Mouse (Mus musculus) activated CD4-positive, CD25-positive, alpha-beta regulatory T cell, adult 4 months (primary cell): ENCODE measurements around the gene Mtx1. TPM values are rescaled to one million over a fixed set of nuclear protein-coding genes. Genes with fewer than 3 reads are reported as not detected.
"Not testable (repeated sequence)": the region's sequence is repeated elsewhere in the genome, so short reads cannot be mapped to it uniquely, and the experiment has no call there.

Experiments used
- ATAC-seq: one replicate; pipeline ENCODE4 v1.8.0; 2017
- polyA plus RNA-seq, 2 experiments: library from polyadenylated mRNA; unstranded; fragments of 100-300 nt; shearing (Covaris generic); gene quantifications; one replicate each; pipeline ENCODE4 v1.2.1; 2017

Mtx1 gene
- polyA plus RNA-seq, 2 experiments from 2014 or later = 90.7 to 112 TPM

- no peak for ATAC-seq
Measured at GRCm38 (mm10) chr3:89242331-89242895, 15.5 kb upstream of the Mtx1 start.

- ATAC-seq = no peak
Measured at GRCm38 (mm10) chr3:89238494-89238893, 11.6 kb upstream of the Mtx1 start.

- no peak for ATAC-seq
Measured at GRCm38 (mm10) chr3:89237682-89238081, 10.8 kb upstream of the Mtx1 start.

GRCm38 (mm10) chr3:89236516-89236915, 9.6 kb upstream of the Mtx1 start:
- ATAC-seq = no peak

DNA sequence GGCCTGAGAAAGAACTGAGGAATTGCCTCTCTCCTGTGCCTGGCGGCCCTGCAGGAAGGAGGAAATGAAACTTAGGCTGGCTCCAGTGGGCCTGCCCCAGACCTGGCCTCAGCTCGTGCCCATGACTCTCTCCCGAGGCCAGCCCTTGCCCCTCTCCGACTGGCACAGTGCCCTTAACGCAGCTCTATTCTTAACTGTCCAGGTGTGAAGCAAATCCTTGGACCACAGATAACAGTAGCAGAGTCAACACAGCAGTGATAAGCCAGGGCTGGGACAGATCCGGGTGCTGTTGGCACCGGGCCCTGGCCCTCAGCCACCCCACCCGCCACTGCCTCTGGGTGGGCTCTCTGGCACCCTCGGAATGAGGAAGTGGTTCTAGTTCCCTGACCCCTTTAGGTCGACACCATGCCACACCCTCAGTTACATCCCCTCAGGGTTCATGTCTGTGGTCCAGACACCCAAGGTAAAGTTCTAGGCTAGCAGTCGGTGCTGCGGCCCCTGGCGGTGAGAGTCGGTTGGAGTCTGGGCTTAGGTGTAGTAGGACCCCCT, 6.7 kb upstream of the Mtx1 start:
- no peak for ATAC-seq

DNA sequence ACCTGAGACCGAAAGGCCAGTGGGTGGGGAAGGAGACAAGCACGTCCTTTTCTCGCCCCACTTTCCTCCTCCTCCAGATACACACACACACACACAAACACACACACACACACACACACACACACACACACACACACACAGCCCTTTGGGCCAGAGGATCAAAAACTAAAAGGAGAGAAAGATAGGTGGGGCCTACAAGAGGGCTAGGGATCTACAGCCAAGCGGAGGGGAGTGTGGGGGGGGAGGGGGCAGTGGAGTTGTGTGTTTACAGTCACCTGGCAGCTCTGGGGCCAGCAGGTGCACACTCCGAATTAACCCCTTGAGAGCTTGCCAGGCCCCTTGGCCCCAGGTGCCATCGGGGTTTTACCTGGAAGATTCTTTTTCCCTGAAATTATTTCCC, 5.7 kb upstream of the Mtx1 start:
- no peak for ATAC-seq

GRCm38 (mm10) chr3:89231772-89232275, 4.9 kb upstream of the Mtx1 start:
- ATAC-seq = no peak

DNA sequence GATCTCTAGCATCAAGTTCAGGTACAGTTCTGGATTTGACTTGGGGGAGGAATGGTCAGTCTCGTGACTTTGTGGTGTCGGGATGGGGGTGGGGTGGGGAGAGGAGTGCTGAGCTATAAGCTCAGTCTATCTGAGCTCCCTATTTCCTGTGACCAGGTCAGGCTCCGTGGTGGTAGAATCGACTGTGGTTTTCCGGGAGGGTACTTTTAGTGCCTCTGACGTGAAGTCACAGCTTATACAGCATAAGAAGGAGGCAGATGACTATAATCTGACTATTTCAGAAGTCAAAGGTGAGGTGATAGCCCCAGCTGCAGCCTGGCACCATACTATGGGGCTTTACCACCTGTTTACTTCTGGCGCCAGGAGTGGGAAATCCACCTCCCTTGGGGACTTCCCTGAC, 4.5 kb upstream of the Mtx1 start:
- peak; percentile 56 for ATAC-seq

DNA sequence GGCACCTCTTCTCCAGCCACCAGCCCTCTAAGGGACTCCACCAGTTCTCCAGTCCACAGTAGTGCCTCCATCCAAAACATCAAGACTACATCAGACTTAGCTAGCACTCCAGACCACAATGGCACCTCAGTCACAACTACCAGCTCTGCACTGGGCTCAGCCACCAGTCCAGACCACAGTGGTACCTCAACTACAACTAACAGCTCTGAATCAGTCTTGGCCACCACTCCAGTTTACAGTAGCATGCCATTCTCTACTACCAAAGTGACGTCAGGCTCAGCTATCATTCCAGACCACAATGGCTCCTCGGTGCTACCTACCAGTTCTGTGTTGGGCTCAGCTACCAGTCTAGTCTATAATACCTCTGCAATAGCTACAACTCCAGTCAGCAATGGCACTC, 3.7 kb upstream of the Mtx1 start:
- ATAC-seq = no peak

- ATAC-seq = no peak
Measured at GRCm38 (mm10) chr3:89229276-89229675, 2.4 kb upstream of the Mtx1 start.

DNA sequence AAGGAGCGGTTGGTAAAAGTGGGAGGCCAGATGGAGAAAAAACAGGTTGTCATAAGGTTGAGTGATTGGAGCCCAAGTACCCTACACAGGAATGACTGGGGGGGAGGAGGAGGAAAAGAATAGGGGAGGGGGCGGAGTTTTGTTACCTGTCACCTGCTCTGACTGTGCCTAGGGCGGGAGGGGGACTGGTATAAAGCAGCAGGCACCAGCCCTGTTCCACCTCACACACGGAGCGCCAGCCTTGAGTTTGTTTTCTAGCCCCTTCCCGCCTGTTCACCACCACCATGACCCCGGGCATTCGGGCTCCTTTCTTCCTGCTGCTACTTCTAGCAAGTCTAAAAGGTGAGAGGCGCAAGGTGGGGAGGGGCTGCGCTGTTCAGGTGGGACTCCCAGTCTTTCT, 1.9 kb upstream of the Mtx1 start, which contains the start of gene Muc1:
Gene Muc1, plus strand, starts transcription at position 222 of the 400 bp plus-strand sequence.
- no peak for ATAC-seq

GRCm38 (mm10) chr3:89228180-89228549, 1.3 kb upstream of the Mtx1 start:
- ATAC-seq = peak; percentile 52

DNA sequence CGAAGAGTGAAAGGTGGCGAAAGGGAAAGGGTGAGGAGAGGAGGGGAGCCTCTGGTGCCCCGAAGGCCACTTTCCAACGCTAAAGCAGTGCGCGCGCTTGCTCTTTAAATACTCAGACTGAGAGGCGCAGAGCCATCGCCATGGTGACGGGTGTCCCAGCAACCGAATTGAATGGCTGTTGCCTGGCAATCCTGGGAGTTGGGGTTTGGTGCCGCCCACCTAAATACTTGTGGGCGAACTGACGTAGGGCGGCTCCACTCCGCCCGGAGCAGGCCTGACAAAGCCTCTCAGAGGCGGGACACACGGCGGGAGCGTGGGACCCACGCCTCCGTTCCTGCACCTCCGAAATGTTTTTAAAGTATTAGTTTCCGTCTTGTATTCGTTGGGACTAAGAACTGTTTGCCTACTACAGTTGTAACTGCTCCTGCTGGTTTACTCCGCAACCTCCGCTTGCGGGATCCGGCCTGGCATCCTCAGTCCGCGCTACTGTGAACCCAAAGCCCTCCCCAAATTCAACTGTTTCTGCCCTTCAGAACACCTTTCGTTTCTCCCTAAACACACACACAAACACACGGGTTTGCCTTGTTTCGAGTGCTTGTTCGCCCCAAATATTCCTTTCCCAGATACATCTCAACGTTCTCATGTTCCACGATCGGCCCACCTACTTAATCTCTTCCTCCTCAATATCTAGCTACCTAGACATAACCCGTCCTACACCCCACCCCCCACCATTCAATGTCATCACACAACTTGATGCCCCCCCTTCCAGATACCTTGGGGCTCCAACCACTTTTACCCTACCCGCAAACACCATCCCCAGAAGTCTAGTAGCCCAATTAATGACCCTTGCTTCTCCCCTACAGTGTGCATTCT, 655 bp upstream of the Mtx1 start:
- ATAC-seq = peak; percentile 62

DNA sequence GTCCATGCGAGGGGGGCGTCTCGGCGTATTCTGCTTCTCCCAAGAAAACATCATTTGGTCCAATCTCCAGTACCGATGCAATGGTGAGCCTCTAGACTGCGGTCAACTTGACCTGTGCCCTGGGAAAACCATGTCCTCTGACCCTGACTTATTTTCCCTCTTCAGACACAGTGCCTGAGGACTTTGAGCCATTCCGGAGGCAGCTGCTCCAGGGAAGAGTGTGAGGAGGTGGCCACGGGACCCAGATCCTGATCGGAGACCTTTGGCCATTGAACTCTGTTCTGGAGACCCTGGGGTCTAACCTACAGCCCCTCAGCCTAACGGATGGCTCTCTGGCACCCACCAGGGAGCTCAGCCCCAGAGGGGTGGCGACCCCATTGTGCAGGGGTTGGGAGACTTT, 527 bp downstream of the Mtx1 start:
- no peak for ATAC-seq

GRCm38 (mm10) chr3:89225918-89226317, 970 bp downstream of the Mtx1 start:
- ATAC-seq = no peak

- ATAC-seq = no peak
Measured at GRCm38 (mm10) chr3:89225321-89225815, 1.5 kb downstream of the Mtx1 start.

DNA sequence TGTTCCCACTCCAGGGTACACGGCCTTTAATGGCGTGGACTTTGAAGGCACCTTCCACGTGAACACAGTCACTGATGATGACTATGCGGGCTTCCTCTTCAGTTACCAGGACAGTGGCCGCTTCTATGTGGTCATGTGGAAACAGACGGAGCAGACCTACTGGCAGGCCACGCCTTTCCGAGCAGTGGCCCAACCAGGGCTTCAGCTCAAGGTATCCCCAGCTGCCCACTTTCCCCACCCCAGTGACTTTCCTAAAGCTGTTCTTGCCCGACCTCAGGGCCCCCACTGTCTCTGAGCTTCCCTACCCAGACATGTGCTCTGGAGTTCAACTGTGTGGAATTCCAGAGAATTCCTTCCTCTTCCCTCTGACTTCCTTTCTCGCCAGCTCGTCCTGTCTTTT, 2.1 kb downstream of the Mtx1 start:
- no peak for ATAC-seq

- no peak for ATAC-seq
Measured at GRCm38 (mm10) chr3:89221167-89221566, 5.7 kb downstream of the Mtx1 start.

- ATAC-seq = no peak
Measured at GRCm38 (mm10) chr3:89219546-89219945, 7.3 kb downstream of the Mtx1 start.

DNA sequence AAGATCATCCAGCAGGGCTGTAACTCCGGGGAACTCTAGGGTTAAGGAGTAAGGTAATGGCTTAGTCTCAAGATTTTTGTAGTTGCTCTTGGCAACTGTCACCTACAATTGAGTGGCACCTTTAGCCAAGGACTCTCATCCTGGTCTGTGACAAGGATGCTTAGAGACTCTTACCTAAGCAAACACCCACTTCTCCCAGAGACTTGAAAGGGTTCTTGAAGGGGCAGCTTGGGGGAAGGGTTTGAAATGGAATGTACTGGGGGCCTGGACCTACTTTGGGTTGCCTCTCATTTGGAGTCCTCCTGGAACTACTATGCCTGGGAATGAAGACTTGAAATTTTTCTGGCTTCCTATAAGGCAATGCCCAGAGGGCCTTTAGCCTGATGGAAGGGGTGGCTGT, 8.6 kb downstream of the Mtx1 start:
- ATAC-seq = no peak

DNA sequence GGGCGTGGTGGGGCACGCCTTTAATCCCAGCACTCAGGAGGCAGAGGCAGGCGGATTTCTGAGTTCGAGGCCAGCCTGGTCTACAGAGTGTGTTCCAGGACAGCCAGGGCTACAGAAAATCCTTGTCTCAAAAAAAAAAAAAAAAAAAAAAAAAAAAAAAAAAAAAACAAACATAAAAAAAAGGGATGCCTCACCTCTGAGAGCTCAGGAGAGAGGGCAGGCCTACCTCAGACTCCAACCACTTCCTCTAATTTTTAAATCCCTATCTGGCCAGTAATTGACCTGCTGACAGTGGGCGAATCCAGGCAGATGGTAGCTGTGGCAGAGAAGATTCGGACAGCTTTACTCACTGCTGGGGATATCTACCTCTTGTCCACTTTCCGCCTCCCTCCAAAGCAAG, 10.5 kb downstream of the Mtx1 start:
- ATAC-seq = not testable (repeated sequence)

- ATAC-seq = peak; percentile 25
Measured at GRCm38 (mm10) chr3:89215853-89216252, 11.0 kb downstream of the Mtx1 start.

DNA sequence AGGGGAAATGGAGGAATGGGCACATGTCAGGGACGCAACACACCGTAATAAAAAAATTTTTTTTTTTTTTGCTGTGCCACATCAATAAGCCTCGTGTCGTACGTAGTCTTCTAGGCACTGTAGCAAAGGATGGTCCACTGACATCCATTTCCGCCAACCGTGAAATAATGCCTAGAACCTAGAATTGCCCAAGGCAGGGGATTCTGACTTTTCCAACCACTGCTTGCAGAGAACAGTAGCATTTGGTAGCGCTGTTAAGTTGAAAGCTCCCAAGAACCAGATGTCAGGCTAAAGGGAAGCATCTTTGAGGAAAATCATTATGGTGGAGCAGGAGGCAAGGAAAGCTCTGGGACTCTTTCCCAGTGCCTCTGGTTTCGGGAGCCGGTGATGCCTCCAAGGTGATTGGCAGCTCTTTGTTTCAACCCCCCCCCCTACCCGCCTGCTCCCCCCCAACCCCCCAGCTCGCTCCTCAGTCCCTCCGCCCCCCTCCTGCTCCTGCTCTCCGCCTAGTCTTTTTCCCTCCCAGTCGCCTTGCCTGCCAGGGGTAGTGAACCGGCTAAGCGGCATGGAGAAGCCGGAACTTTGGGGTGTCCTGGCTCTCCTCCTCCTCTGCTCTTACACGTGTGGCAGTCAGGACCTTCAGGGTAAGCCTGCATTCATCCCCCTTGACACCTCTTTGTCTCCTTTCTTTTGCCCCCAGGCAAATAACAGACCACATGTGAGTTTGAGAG, 12.0 kb downstream of the Mtx1 start, which contains the start of gene Thbs3:
Gene Thbs3, plus strand, starts transcription at position 500 of the 731 bp plus-strand sequence.
- ATAC-seq = peak; percentile 37
